Mouse (Mus musculus) brain, embryonic 14.5 days (tissue): ENCODE measurements around the gene Bmper. TPM values are rescaled to one million over a fixed set of nuclear protein-coding genes. Genes with fewer than 3 reads are reported as not detected.
A peak's percentile ranks its signal among the peaks of the same experiment; 100 is the strongest.

Experiments
- DNase-seq: peaks from one replicate; pipeline ENCODE4 v3.0.0-alpha.2; 2011; ENCODE audit warnings: low read depth
- CTCF ChIP-seq: fragments of 200-500 bp; IDR thresholded peaks from 2 replicates; pipeline ENCODE4 v1.5.1; 2012; ENCODE audit warnings: inconsistent platforms, mild to moderate bottlenecking, moderate library complexity, borderline replicate concordance; ENCODE audit not compliant: insufficient read depth, insufficient read length; ENCODE audit errors: extremely low read depth
- POLR2A ChIP-seq: fragments of 200-500 bp; IDR thresholded peaks from 2 replicates; pipeline ENCODE4 v1.6.1; 2012; ENCODE audit warnings: mild to moderate bottlenecking, inconsistent platforms, borderline replicate concordance; ENCODE audit not compliant: poor library complexity, insufficient read depth, insufficient read length, severe bottlenecking; ENCODE audit errors: extremely low read depth
- polyA plus RNA-seq: library from polyadenylated mRNA; depleted of rRNA; stranded (reverse); fragments of >200 nt; gene quantifications from 2 replicates; pipeline ENCODE4 v1.2.3, GENCODE M21; 2012

Gene Bmper
- polyA plus RNA-seq, 1 experiment, result 5.4 TPM

- no peak for DNase-seq
- TF ChIP-seq POLR2A (no peak), CTCF (no peak)
Observed at GRCm38 (mm10) chr9:23358108-23358507, 135.2 kb downstream of the Bmper start.

DNA sequence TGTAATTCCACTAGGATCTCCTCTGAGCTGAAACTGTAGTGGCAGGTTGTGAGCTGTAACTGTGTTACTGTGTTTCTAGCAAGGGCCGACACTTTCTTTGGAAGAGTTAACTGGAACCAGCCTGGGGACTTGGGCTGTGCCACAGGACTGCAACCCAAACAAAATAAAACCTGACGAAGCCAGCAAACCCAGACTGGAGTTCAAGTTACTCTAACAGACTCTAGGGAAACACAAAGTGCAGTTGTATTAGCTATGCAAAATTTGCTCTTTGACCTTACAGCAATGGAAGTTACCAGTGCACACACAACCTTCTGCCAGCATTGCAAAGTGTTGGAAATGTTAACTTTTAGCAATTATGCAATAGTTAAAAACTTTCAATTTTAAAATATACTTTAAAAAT lies 140.3 kb downstream of the Bmper start:
- no peak for DNase-seq
- TF ChIP-seq CTCF (no peak), POLR2A (no peak)

- no peak for DNase-seq
- TF ChIP-seq POLR2A (no peak), CTCF (no peak)
Observed at GRCm38 (mm10) chr9:23363540-23363939, 140.7 kb downstream of the Bmper start.

DNA sequence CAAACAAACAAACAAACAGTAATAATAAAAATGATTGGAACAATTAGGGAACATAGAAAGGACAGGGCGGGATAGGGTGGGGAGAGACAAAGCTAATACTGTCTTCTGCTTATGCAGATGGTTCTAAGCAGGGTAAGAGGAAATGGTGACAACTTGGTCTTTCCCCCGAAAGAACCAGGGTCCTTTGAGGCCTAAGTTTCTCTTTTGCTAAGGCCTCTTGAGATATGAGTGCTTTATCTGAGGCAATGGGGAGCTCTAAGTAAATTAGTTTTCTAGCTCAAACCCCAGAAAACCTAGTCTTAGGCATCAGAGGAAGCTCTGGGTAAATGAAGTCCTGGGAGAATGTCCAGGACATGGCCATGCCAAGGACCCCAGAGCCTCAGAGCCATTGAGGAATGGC lies 141.2 kb downstream of the Bmper start:
- TF ChIP-seq CTCF, result no peak
- TF ChIP-seq POLR2A, result no peak
- DNase-seq, result no peak

GRCm38 (mm10) chr9:23368124-23368523 lies 145.2 kb downstream of the Bmper start:
- peak; percentile 18 for DNase-seq
- TF ChIP-seq POLR2A (no peak), CTCF (no peak)

- peak; percentile 71 for DNase-seq
- no peak for TF ChIP-seq CTCF
Observed at GRCm38 (mm10) chr9:23374789-23375460, 152.0 kb downstream of the Bmper start.

- peak; percentile 95 for DNase-seq
- TF ChIP-seq POLR2A (no peak), CTCF (no peak)
Observed at GRCm38 (mm10) chr9:23377831-23378730, 155.2 kb downstream of the Bmper start.

DNA sequence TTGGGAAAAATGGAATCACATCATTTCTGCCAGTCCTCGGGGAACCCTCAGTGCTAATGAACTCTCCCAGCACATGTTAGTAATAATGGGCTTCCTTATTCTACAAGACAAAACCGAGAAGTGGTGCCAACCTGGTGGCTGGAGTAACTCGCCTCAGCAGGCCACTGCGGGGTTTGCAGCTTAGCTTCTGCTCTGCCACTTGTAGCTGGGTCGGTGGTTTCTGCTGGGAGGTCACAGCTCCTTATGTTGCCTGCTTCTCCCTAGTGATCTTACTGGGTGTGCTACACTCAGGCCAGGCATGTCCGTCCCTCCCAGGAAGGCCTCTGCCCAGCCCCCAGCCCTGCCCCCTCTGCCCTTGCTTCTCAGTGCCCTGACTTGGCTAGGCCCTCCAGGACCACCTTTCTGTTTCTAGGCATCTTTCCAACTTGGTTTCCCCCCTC lies 155.9 kb downstream of the Bmper start:
- TF ChIP-seq CTCF (peak; percentile 30; the same call in 1 of the 2 replicates), POLR2A (no peak)
- DNase-seq, result peak; percentile 98

DNA sequence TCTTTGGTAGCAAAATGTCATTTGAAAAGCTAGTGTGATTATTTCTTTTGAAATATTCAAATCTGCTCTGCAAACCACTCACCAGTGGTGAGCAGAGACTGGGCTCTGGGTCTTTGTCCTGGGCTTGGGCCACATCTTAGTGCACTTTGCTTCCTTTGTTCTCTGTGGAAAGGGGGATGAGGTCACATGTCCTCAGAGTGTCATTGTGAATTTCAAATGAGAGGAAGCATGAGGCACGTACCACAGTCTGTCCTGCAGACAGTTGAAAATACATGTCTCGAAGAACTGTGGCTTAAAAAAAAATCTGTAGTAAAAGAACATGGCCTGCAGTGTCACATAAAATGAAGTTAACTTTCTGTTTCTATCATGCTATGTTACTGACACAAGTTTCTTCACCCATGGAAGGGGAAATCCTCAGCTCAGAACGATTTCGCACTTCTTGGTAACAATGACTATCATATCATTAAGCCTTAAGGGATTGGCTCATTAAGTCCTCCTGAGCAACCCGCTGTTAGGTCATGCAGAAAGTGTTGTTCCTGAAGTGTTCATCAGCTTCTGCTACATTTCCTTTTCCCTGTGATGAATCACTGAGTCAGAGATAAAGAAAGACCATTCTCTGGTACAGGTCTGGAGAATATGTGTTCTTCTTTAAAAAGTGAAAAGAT lies 157.4 kb downstream of the Bmper start:
- no peak for TF ChIP-seq CTCF
- DNase-seq, result peak; percentile 69

- no peak for TF ChIP-seq CTCF
- TF ChIP-seq POLR2A, result no peak
- DNase-seq, result no peak
Observed at GRCm38 (mm10) chr9:23383291-23383690, 160.4 kb downstream of the Bmper start.

DNA sequence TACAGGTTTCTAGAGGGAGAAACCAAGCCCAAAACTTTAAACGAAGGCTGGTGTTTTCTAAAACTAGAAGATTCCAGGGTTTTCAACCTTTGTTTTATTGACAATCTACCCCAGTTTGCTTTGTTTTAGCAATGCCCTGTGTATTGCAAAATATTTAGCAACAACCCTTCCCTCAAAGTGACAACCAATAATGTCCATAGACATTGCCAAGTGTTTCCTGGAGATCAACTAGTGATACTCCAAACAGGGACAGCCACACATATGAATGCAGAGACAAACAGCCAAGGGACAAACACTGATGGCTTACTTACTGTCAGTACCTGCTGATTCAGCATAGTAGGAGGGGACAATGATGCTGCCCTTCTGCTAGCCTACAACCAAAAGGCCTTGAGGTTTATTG lies 161.0 kb downstream of the Bmper start:
- DNase-seq, result no peak
- TF ChIP-seq CTCF (no peak), POLR2A (no peak)
